Comparison of ENCODE assay signal across 14 mouse cellular contexts in genomic region chr4:140771091-140771490, GRCm38 (mm10). TPM values are rescaled to one million over a fixed set of nuclear protein-coding genes. Genes with fewer than 3 reads are reported as not detected.
DNase-seq lines count a peak whose midpoint lies in the region; ATAC-seq and TF ChIP-seq lines count a peak whose summit lies in the region.
"Had no signal": no experiment of that assay in that cellular context is flagged by ENCODE, and none has a peak within 500 bp of the region (broad histone marks: within the 10 kb centered on the region; RNA-seq: fewer than 3 reads in every experiment).

No protein-coding gene starts in this region.

- DNase-seq in urinary bladder, postnatal 14 days (ENCODE audit: low spot score), result peak; percentile 59
- no peak for DNase-seq in urinary bladder, adult 2 months (ENCODE audit: low spot score)
- DNase-seq in midbrain, postnatal 0 days (ENCODE audit: low spot score), result no peak
- no peak for DNase-seq in adrenal gland, adult 18-20 months (ENCODE audit: low spot score in 2 of 2)
- DNase-seq in hindbrain, embryonic 14.5 days (ENCODE audit: low spot score), result no peak
- DNase-seq: cerebellum, postnatal 36 days had no signal

- H3K27ac ChIP-seq in macrophage, result peak overlapping the region; percentile 63
- H3K27ac ChIP-seq in midbrain, postnatal 0 days (ENCODE audit: low read depth, low read length), result no peak overlapping the region
- no peak overlapping the region for H3K27ac ChIP-seq in hindbrain, embryonic 14.5 days
- H3K27ac ChIP-seq: hindbrain, embryonic 15.5 days; neural tube, embryonic 12.5 days had no signal

- no peaks in the 10 kb centered on the region for H3K9me3 ChIP-seq in midbrain, postnatal 0 days (ENCODE audit: low read length)
- H3K9me3 ChIP-seq in hindbrain, embryonic 14.5 days (ENCODE audit: control insufficient read depth, low read length), result no peaks in the 10 kb centered on the region
- H3K9me3 ChIP-seq: heart, embryonic 12.5 days; hindbrain, embryonic 15.5 days; liver, embryonic 15.5 days; neural tube, embryonic 12.5 days had no signal

- no peaks in the 10 kb centered on the region; the same call in 1 of the 2 replicates for H3K79me2 ChIP-seq in macrophage (ENCODE audit: inconsistent target)

- no peak for TF ChIP-seq CTCF in midbrain, postnatal 0 days (IDR thresholded peaks at IDR 0.05)

- H3K36me3 ChIP-seq in macrophage (ENCODE audit: inconsistent target), result no peaks in the 10 kb centered on the region
- H3K36me3 ChIP-seq in midbrain, postnatal 0 days (ENCODE audit: insufficient read depth, low read length), result no peaks in the 10 kb centered on the region
- no peaks in the 10 kb centered on the region for H3K36me3 ChIP-seq in hindbrain, embryonic 14.5 days (replicated peaks; ENCODE audit: control insufficient read depth, insufficient read depth)
- H3K36me3 ChIP-seq: heart, embryonic 12.5 days; hindbrain, embryonic 15.5 days; liver, embryonic 15.5 days; neural tube, embryonic 12.5 days had no signal

- peak; percentile 81 for ATAC-seq in granulocyte monocyte progenitor cell, adult 5-6 weeks (replicated peaks; ENCODE audit: poor library complexity, severe bottlenecking)
- ATAC-seq in midbrain, postnatal 0 days (ENCODE audit: low FRiP score), result no peak
- ATAC-seq in hindbrain, embryonic 14.5 days (ENCODE audit: low FRiP score), result no peak

- no peak overlapping the region for H3K9ac ChIP-seq in midbrain, postnatal 0 days (replicated peaks; ENCODE audit: low read length, poor library complexity, severe bottlenecking)
- H3K9ac ChIP-seq in hindbrain, embryonic 14.5 days, result no peak overlapping the region
- H3K9ac ChIP-seq: hindbrain, embryonic 15.5 days; liver, embryonic 15.5 days; neural tube, embryonic 12.5 days had no signal

- H3K4me3 ChIP-seq in macrophage (ENCODE audit: inconsistent target), result no peak overlapping the region
- no peak overlapping the region for H3K4me3 ChIP-seq in midbrain, postnatal 0 days (ENCODE audit: low read depth, low read length)
- H3K4me3 ChIP-seq in hindbrain, embryonic 14.5 days (replicated peaks; ENCODE audit: low read length), result no peak overlapping the region
- H3K4me3 ChIP-seq: hindbrain, embryonic 15.5 days; neural tube, embryonic 12.5 days had no signal

- no peaks in the 10 kb centered on the region for H3K4me1 ChIP-seq in midbrain, postnatal 0 days (ENCODE audit: insufficient read depth, low read length)
- 0 out of 2 replicates have a peak, but pooled peaks cover 3% of the 10 kb centered on the region for H3K4me1 ChIP-seq in hindbrain, embryonic 14.5 days (replicated peaks; ENCODE audit: control insufficient read depth, insufficient read depth, low read length)
- H3K4me1 ChIP-seq: hindbrain, embryonic 15.5 days had no signal

- no peaks in the 10 kb centered on the region for H3K27me3 ChIP-seq in midbrain, postnatal 0 days (ENCODE audit: insufficient read depth, low read length)
- H3K27me3 ChIP-seq in hindbrain, embryonic 14.5 days (ENCODE audit: control insufficient read depth, insufficient read depth, low read length), result no peaks in the 10 kb centered on the region
- H3K27me3 ChIP-seq: heart, embryonic 12.5 days; hindbrain, embryonic 15.5 days; liver, embryonic 15.5 days; neural tube, embryonic 12.5 days had no signal

- no peak overlapping the region for H3K4me2 ChIP-seq in midbrain, postnatal 0 days (ENCODE audit: low read depth, low read length, poor library complexity, severe bottlenecking)
- no peak overlapping the region for H3K4me2 ChIP-seq in hindbrain, embryonic 14.5 days (replicated peaks)

- 7% methylated on average over 4 of the region's 4 CpGs for WGBS in macrophage (ENCODE audit: missing documents)
- 53% methylated on average over 4 of the region's 4 CpGs for WGBS in midbrain, postnatal 0 days
- 58% methylated on average over 4 of the region's 4 CpGs for WGBS in hindbrain, embryonic 14.5 days

RNA-seq across cellular contexts. Expression of gene Padi4, which starts 2.9 kb away (rescaled TPM):
- polyA plus RNA-seq in urinary bladder, adult 2 months (2012; rRNA removed), result 15.6 and 15.9 TPM in 2 replicates
- total RNA-seq in granulocyte monocyte progenitor cell, adult 5-6 weeks (2014; fragmentation: Nextera tagmentation), result 2.8 and 7.9 TPM in 2 replicates
- 5.1 and 6.4 TPM in 2 replicates for total RNA-seq in granulocyte monocyte progenitor cell, adult 5-6 weeks (2017)
- 10 to 100 TPM in 10 of 26 experiments, 1 to 10 TPM in 16; 2.3 to 15.7 (median 9.2) TPM for total RNA-seq in macrophage (2018; cell fraction: chromatin; rRNA removed)
- 1 to 10 TPM; 2.2 to 6.1 (median 4.0) TPM for total RNA-seq in macrophage (2018; cell fraction: cytosol; rRNA removed)
- 10 to 100 TPM in 18 of 26 experiments, 1 to 10 TPM in 8; 3.1 to 23.5 (median 15.3) TPM for total RNA-seq in macrophage (2018; cell fraction: nucleus; rRNA removed)
- polyA plus RNA-seq in macrophage (2018), result 3.2 to 9.2 TPM (median 6.7 TPM) in 3 replicates
- 0.57 TPM in 1 of 2 replicates, not detected in the other for total RNA-seq in midbrain, postnatal 0 days (2014; rRNA removed)
- 0.07 and 0.09 TPM in 2 replicates for polyA plus RNA-seq in midbrain, postnatal 0 days (2015; fragmentation: Nextera tagmentation; extraction: Ambion mirVana)
- under 1 TPM; 0.17 to 0.99 TPM for total RNA-seq in adrenal gland, adult 18-20 months (2021)
- polyA plus RNA-seq in hindbrain, embryonic 14.5 days (2014; fragmentation: Nextera tagmentation; extraction: Ambion mirVana), result 0.08 and 0.22 TPM in 2 replicates
- polyA plus RNA-seq: erythroblast, embryonic 14.5 days had no signal

RNA-seq across cellular contexts. Expression of gene Padi6, which starts 28.6 kb away (rescaled TPM):
- polyA plus RNA-seq in urinary bladder, adult 2 months (2012; rRNA removed), result not detected in 2 replicates
- total RNA-seq in granulocyte monocyte progenitor cell, adult 5-6 weeks (2014; fragmentation: Nextera tagmentation), result not detected in 2 replicates
- not detected in 2 replicates for total RNA-seq in granulocyte monocyte progenitor cell, adult 5-6 weeks (2017)
- total RNA-seq in macrophage (2018; cell fraction: chromatin; rRNA removed), result not detected
- total RNA-seq in macrophage (2018; cell fraction: cytosol; rRNA removed), result not detected
- total RNA-seq in macrophage (2018; cell fraction: nucleus; rRNA removed), result not detected
- not detected in 3 replicates for polyA plus RNA-seq in macrophage (2018)
- total RNA-seq in midbrain, postnatal 0 days (2014; rRNA removed), result not detected in 2 replicates
- 0.09 and 0.10 TPM in 2 replicates for polyA plus RNA-seq in midbrain, postnatal 0 days (2015; fragmentation: Nextera tagmentation; extraction: Ambion mirVana)
- total RNA-seq in adrenal gland, adult 18-20 months (2021), result not detected
- polyA plus RNA-seq in hindbrain, embryonic 14.5 days (2014; fragmentation: Nextera tagmentation; extraction: Ambion mirVana), result not detected in 2 replicates
- polyA plus RNA-seq: brain, embryonic 14.5 days; erythroblast, embryonic 14.5 days; heart, embryonic 12.5 days; hindbrain, embryonic 15.5 days; liver, embryonic 15.5 days; neural tube, embryonic 12.5 days had no signal

RNA-seq across cellular contexts. Expression of gene Padi3, which starts 39.4 kb away (rescaled TPM):
- polyA plus RNA-seq in urinary bladder, adult 2 months (2012; rRNA removed), result 0.30 and 0.32 TPM in 2 replicates
- total RNA-seq in granulocyte monocyte progenitor cell, adult 5-6 weeks (2014; fragmentation: Nextera tagmentation), result 0.19 and 0.21 TPM in 2 replicates
- 0.04 TPM in 1 of 2 replicates, not detected in the other for total RNA-seq in granulocyte monocyte progenitor cell, adult 5-6 weeks (2017)
- under 1 TPM in 1 of 26 experiments, not detected in 25; 0.24 TPM for total RNA-seq in macrophage (2018; cell fraction: chromatin; rRNA removed)
- total RNA-seq in macrophage (2018; cell fraction: cytosol; rRNA removed), result under 1 TPM; 0.03 to 0.29 (median 0.09) TPM
- total RNA-seq in macrophage (2018; cell fraction: nucleus; rRNA removed), result not detected
- 0.11 to 0.18 TPM (median 0.17 TPM) in 3 replicates for polyA plus RNA-seq in macrophage (2018)
- total RNA-seq in midbrain, postnatal 0 days (2014; rRNA removed), result 0.14 TPM in 1 of 2 replicates, not detected in the other
- not detected in 2 replicates for polyA plus RNA-seq in midbrain, postnatal 0 days (2015; fragmentation: Nextera tagmentation; extraction: Ambion mirVana)
- total RNA-seq in adrenal gland, adult 18-20 months (2021), result not detected
- polyA plus RNA-seq in hindbrain, embryonic 14.5 days (2014; fragmentation: Nextera tagmentation; extraction: Ambion mirVana), result not detected in 2 replicates
- polyA plus RNA-seq: erythroblast, embryonic 14.5 days; hindbrain, embryonic 15.5 days; neural tube, embryonic 12.5 days had no signal
